Mouse (Mus musculus): ENCODE measurements at regions not wholly inside any gene's neighbourhood (a gene's known extent, or its start where the extent isn't known, plus 50 kb on each side); places are given as distances from the start of the nearest gene placed in this dataset.

DNA sequence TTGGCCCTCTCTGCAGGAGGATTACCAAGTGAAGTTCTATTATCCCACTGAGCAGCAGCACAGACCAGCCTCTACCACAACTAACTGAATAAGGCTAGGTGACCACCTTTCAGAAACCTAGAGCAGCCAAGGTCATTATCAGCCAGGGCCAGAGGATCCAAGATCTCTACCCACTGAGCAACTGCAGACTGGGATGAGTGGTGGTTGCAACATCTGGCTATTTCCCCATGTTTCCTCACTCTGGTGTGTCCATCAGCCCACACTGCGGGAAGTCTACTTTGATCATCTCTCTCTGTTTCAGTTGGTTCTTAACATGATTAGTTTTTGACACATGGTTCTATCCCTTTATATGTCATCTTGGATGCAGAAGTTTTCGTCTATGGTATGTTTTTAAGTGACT, 157.2 kb downstream of the Cog6 start:
- DNase-seq (ENCODE audit: low spot score in 2 of 2): no peak

DNA sequence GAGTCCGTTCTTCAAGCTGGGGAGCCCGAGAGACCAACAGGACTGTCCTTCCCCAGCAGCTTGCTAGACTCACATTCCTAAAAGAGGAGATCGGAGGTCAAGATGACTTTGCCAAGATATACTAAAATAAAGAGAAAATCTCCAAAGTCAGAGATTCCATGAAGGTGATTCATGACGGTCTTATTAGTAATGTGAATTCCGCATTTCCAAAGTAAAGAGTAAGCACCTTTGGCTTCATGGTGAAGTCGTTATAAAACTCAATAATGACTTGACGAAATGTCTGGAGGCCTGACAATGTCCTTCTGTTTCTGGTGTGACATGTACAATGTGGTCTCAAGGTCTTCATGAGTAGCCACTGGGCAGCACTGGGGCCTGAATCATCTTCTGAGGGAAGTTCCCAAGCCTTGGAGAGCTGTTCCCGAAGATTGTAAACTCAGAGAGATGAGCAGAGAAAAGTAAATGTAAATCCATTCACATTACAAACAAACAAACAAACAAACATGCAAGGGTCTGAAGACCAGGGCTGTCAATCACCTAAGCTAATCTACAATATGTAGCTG, 157.7 kb downstream of the Cog6 start:
- no peak for DNase-seq (ENCODE audit: low spot score in 2 of 2)

DNA sequence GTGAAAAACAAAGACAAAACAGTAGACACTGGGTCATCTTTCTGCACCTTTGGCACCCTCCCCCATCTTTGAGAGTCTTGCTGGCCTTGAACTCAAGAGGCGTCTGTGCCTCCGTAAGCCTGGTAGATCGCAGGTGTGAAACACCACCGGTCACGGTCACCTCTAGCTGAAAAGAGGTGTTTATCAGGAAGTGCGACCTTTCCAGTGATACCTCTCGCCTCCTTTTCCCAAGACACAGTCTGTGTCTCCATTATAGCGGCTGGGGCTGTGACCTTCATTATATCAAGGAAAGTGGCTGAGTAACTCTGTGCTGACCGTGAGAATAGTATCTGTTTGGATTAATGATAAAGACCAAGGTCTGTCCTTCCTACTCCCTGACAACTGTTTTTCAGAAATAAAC, 158.8 kb downstream of the Cog6 start:
- no peak for DNase-seq (ENCODE audit: low spot score in 2 of 2)

DNA sequence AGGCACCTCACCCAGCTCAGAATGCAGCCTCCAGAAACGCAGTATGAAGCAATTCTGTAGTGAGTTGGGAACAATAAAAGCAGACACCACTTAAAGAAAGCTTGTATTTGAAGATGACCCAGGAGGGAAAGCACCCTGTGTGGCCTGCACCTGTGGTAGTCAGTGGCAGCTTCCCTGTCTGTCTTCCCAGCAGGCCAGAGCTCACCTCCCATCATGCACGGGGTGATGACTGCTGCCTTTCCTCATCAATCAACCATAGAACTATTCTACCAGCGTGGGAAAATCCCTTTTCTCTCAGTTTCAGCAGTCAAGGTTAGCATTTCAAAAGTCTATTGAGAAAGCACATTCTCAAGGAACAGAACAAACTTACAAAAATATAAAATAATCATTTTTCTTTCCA, 160.0 kb downstream of the Cog6 start:
- no peak for DNase-seq (ENCODE audit: low spot score in 2 of 2)

DNA sequence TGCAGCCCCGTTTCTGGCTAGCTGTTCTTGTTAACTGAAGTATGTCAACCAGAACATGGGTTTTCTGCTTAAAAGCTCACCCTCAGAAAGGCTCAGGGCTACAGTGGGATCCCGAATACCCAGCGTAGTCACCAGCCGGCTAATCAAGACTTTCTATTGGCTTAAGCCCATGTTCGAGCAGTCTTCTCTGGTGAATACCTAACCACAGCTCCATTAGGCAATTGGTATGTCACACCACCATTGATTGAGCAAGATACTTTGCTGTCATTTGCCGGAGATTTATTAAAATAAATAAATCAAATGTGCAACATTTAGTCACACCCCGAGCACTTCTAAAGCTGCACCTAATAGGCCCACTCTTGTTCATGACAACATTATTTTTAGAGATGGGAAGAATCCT, 162.5 kb downstream of the Cog6 start:
- DNase-seq (ENCODE audit: low spot score in 2 of 2): no peak

DNA sequence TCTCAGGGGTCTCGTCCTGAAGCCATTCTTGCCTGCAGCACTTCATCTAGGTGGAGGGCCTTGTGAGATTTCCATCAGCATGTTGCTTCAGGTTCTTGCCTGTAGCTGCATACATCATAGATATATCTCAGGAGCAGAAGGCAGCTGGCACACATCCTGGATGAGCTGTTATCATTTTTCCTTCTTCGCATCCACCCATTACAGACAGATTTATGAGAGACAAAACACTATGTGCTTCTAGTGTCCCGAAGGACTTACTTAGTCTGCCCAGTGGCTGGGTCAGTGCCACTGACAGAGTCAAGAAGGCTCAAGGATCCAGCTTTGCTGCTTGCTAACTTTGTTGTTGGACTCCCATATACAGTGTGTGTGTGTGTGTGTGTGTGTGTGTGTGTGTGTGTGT, 163.9 kb downstream of the Cog6 start:
- DNase-seq (ENCODE audit: low spot score in 2 of 2): no peak

DNA sequence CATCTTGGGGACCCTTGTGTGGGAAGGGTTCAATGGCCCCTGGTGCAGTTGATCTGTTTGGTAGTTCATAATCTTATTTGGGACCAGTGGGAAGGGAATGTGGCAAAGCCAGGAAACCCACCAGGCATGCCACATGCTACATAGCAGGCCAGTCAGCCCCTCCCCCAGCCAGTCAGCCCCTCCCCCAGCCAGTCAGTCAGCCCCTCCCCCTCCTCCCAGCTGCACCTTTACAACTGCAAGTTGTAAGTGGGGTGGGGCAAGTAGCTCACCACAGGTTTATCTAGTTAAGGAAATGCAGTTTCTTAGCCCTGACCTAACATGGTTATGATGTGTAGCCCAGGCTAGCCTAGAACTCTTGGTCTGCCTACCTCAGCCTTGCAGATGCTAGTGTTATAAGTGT, 171.9 kb downstream of the Cog6 start:
- DNase-seq (ENCODE audit: low spot score in 2 of 2): no peak

DNA sequence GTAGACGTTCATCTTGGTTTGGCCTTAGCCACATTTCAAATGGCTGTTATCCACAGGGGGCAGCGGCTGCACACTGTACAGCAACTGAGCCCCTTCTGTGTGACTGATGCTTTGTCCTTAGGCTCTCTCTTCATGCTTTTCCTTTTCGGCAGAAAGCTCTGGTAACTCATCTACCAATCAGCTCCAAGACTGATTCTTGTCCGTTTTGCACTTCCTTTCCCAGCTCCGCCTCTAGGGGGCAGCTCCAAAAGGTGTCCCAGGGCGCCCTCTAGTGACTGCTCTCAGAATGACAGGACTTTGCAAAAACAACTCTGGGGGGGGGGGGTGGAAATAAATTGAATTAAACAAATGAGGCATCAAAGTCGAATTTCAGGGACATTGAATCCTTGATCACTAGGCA, 173.0 kb downstream of the Cog6 start:
- DNase-seq (ENCODE audit: low spot score in 2 of 2): peak; percentile 68 to 83

DNA sequence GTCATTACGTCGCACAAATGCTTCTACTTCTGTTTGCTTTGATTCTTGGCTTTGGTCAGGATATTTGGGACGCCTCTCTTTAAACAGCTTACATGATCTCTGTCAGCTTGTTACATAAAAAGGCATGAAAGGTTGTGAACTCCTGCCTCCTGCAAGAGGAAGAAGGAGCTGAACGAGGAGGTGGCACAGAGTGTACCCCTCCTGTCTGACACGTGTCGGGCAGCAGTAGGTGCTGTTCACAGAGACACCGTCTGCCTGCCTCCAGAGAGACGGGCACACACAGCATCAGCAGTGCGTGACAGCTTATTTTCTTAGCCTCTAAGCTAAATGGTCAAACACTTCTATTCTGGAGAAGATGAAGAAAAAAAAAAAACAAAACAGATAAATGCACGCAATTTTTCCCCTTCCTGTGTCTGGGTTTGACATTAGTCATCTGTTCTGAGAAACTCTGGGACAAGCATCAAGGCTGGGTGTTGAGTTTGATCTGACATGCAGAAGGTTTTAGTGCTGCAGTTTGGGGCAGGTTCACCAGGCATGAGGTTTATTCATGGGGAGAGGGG, 174.1 kb downstream of the Cog6 start:
- no peak for DNase-seq (ENCODE audit: low spot score in 2 of 2)

DNA sequence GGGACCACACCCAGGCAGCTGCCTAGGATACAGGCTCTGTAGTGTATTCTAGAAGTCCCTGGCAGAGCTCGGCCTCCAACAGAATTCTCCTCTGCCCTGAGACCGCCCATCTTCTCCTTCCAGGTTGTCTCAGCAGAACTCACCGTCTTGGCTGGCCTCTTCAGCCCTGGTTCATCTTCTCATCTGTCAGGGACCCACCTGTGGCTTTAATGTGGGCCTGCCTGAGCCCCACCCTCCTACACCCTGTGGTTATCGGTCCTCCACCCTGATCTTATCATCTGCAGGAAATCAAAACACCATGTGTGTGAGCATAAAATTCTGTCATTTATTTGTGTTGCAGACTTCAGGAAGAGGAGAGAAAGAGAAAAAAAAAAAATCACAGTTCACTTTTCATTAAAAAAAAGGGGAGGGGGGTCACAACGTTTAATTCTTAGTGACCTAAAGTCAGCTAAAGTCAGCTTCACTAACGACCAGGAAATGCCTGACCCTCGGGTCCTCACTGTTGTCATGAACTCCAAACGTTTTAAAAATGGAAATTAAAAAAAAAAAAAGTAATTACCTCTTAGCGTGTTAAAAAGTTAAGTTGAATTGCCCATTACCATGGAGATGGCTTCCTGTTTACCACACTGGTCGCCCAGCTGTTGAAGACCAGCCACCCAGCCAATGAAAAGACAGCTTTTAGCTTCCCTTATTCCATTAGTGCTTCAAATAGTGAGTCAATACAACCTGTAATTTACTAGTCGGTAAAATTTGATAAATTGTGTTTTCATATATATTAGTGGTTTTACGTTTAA, 176.7 kb downstream of the Cog6 start:
- DNase-seq (ENCODE audit: low spot score in 2 of 2): no peak

DNA sequence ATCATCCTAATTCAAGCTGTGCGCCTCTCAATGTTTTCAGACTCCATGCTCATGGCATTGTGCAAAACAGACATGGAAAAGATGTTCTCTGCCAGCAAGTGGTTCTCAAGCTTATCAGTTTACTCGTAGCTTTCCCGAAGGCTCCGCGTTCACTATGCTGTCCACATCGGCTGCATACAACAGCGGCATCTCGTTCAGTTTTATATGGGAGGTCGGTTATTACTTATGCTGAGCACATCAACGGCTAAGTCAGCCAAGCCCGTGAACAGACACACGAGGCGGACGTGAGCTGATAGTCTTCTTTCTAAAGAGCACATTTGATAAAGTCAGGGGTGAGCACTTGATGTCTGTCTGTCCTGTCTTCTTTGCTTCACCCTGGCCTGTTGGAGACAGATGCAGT, 179.0 kb downstream of the Cog6 start:
- no peak for DNase-seq (ENCODE audit: low spot score in 2 of 2)

DNA sequence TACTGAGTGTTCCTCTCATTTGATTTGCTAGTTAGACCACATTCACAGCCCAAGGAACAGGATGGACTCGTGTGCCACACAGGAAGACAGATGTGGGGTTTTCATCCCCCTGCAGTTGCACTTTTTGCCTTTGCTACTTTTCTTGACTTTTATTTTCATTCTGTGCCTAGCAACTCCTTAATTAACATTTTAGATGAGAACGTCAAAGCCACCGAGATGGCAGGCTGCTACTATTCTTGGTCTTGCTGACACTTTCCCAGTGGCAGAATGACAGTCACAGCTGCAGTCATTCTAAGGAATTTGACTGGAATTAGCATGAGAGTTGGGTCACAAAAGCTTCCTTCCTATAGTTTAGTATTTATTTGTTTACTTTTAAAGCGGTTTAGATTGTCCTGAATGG, 179.5 kb downstream of the Cog6 start:
- DNase-seq (ENCODE audit: low spot score in 2 of 2): no peak

DNA sequence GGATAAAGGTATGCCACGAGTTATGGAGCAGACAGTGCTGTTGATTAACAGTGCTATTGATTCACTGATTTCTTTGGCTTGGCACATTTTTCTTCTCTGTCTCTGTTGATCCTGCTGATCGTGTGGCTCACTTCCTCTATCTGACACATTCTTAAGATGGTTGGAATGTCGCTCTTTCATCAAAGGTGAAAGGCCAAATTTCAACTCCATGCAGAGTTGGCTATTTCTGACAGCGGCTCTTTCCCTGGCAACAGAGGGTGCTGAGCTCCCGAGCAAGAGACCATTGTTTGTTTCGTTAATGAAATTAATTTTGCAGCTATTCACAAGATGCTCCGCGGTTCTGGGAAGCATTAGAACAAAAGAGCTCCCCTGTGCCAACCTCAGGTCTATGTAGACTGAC, 180.3 kb downstream of the Cog6 start:
- DNase-seq (ENCODE audit: low spot score in 2 of 2): no peak

DNA sequence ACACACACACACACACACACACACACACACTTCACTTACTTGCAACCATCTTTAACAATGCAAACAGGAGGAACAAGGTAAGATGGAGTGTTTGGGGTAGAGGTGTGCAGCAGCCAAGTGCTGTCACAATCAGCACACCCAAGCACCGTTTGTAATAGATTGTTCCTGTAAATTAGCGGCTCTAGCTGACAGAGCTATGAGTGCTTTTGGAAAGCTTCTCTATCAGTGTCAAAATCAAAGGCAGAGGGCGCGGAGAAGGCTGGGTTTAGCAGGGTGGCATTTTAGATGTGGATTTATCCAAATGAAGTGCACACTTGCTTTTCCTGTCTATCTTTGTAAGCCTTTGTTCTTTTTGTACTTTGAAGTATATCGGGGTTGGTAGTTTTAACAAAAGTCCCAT, 184.6 kb downstream of the Cog6 start:
- no peak for DNase-seq (ENCODE audit: low spot score in 2 of 2)

DNA sequence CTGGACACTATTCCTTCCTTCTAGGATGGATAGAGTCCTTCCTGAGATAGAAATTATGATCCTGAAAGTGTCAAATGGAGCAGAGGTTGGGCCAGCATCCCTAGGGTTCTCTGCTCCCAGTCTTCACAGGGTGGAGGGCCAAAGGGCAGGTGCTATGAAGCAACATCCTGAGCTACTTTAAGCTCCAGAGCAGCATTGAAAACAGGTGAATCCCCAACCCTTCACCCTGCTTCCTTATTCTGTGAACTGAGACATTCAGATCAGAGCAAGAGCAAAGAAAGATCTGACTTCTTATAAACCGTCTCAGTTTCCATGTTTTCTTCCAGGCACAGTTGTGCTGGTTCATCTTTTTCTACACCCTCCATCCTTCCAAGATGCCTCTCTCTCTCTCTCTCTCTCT, 185.1 kb downstream of the Cog6 start:
- no peak for DNase-seq (ENCODE audit: low spot score in 2 of 2)

DNA sequence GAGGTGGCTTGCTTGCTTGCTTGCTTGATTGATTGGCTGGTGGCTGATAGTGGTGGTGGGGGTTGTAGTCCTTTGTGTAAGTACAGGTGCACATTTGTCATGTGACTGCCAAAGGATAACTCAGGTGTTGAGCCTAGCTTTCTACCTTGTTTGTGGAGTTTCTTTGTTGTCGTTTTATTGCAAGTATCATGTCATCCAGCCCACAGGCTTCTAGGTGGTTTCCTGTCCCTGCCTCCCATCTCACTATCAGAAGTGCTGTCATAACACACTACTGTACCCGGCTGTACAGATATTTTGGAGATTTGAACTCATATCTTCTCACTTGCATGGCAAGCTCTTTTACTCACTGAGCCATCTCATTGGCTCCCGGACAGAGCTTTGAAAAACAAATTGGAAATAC, 186.9 kb downstream of the Cog6 start:
- DNase-seq (ENCODE audit: low spot score in 2 of 2): no peak

DNA sequence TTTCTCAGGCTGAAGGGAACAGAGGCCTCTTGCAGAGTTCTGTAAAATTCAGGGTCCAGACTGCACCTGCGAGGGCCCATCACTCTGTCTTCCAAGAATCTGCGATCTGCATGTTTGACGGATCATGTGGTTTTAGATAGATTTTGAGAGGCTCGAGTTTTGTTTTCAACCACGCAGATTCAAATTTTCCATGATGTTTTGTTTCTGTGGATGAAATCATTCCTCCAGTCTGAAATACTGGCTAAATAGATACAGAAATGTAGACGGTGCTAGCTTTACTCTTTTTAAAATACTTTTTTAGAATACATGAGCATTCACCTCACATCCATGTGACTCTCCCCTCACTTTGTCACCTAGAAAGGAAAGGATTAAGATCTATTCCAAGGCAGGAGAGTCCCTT, 188.0 kb downstream of the Cog6 start:
- DNase-seq (ENCODE audit: low spot score in 2 of 2): no peak

DNA sequence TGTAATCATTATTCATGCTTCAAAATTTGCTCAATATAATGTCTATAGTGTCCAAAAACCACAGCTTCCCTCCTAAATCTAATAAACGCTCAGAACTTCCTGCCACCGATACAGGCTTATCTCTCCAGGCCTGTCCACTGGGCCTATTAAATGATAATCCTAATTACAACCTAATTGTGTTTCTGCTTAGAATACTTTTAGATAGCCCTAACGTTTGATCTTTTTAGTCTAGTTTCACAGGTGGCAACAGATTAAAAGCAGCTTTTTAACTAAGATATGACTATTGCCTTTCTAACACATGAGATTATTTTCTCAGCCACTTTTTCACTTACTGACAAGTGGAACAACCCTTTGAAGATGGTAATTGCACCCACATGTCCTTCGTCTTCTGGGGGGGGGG, 188.6 kb downstream of the Cog6 start:
- DNase-seq (ENCODE audit: low spot score in 2 of 2): no peak

DNA sequence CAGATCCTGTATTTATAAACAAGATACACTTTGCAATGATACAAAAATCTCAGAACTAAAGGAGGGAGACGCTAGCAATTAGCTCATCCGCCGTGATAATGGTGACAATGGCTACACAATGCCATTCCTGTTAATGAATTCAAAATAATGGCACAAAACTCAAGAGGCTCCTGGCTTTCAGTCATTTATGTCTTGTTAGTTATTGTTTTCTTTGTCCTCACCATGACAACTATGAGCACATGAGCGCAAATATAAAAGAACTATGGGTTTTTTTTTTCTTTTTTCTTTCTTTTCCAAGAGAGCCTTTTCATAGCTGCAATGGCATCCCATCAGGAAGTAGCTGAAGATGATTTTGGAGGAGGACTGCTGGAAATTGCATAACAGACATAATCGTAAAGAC, 194.2 kb downstream of the Cog6 start:
- DNase-seq (ENCODE audit: low spot score in 2 of 2): no peak

DNA sequence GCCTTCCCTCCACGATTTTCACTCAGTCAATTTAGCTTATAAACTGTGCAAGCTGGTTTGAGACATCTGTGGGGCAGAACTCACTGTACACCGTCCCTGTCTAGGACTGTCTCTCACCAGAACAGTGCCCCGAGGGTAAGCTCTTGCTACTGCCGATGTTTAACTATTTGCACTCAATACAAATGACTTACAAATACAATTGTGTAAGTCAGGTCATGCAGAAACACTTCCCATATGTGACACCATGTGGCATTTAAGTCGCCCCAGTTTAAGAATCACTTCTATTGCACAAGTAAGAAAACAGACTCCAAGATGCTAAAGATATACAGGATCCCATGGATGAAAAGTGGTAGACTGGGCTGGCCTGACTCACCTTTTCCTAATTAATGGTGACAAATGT, 195.6 kb downstream of the Cog6 start:
- no peak for DNase-seq (ENCODE audit: low spot score in 2 of 2)

DNA sequence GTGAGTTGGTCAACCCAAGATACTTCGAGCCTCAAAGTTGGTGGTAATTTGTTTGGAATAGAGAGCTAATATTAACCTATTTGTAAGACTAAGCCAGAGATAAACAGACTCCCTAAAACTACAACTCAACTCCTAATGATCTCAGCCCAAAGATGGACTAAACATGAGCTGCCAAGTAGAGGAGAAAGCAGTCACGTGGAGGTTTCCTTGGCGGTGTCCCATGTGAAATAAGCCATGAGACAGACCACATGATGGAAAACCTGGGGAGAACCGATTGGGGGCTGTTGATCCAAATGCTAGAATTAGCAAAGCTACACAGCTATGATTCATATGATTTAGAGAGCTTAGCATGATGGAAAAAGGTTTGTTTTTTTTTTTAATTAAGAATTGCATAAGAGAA, 198.6 kb downstream of the Cog6 start:
- no peak for DNase-seq (ENCODE audit: low spot score in 2 of 2)

DNA sequence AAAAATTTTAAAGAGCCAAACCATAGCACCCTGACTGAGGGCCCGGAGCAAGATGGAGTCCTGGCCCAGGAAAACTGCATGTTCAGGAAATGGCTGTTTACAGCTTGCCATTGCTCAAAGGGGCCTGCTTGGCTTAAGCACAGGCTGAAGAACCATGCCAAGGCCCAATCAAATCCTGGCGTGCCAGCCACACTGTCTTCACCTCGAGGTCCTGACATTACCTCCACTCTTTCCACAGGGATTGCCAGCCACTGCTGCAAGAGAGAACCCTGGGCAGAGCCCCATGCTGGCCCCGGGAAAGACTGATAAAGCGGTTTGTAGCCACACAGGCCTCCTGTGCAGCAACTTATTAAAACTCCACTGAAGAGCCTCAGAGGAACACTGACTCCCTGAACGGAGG, 199.6 kb downstream of the Cog6 start:
- no peak for DNase-seq (ENCODE audit: low spot score in 2 of 2)

DNA sequence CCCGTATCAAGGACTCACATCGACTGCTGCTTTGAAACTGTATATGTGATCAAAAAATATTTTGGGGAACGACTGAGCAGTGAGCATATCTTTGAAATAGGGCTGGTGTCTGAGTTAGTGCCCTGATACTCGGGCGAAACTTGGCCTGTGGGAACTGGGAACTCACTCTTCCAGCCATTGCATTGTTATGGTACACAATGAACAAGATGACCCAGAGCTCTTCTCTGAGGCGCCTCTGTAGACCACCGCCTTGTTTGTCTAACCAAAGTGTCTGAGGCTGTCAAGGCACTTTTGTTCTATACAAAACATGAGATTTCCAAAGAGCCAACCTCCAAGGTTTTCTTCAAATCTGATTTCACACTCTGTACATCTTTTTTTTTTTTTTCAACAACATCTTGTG, 201.5 kb downstream of the Cog6 start:
- DNase-seq (ENCODE audit: low spot score in 2 of 2): no peak

Measured in layer of hippocampus, adult 8-10 months (tissue).